Mouse (Mus musculus) megakaryocyte, embryonic 14.5 days (primary cell): Measurements from ENCODE around the gene Atp5d.

Source experiments
- FLI1 ChIP-seq: IDR thresholded peaks from 2 replicates; pipeline ENCODE4 v1.6.1; 2012; ENCODE audit warnings: low read length, inconsistent platforms, mixed read lengths
- GATA1 ChIP-seq: IDR thresholded peaks from 3 replicates; pipeline ENCODE4 v1.6.1; 2012; ENCODE audit warnings: mixed read lengths, low read length, inconsistent platforms, borderline replicate concordance

- TF ChIP-seq GATA1 (no peak), FLI1 (no peak)
Measured at GRCm38 (mm10) chr10:80153713-80154112, 15.3 kb downstream of the Atp5d start.
